In the genomic region with DNA sequence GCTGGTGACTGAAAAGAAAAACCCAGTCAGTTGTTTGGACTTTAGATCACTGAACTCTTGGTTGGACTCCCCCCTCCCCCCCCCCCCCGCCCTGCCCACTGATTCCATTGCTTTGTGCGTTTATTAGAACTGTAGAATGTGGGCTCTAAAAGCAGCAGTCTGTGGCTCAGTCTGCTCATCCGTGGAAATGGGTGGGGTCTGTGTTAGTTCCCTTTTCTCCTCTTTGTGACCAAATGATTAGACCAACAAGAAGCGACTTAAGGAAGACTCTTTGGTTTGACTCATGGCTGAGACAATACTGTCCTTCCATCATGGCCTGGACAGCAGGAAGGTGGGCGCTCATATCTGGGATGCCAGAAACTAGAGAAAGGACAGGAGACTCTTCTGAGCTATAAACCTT, we compare ENCODE assay signal across 21 mouse cellular contexts. TPM values are rescaled to one million over a fixed set of nuclear protein-coding genes. Genes with fewer than 3 reads are reported as not detected.
DNase-seq lines count a peak whose midpoint lies in the region; ATAC-seq lines count a peak whose summit lies in the region.
"Had no signal": no experiment of that assay in that cellular context is flagged by ENCODE, and none has a peak within 500 bp of the region (broad histone marks: within the 10 kb centered on the region; RNA-seq: fewer than 3 reads in every experiment).

No protein-coding gene starts in this region.

- peak; percentile 19 for DNase-seq in lung, postnatal 36 days
- no peak for DNase-seq in lung, adult 18-20 months
- peak; percentile 24 to 37 for DNase-seq in B cell, adult 2 months
- DNase-seq in right cerebral cortex, postnatal 4 days = no peak
- DNase-seq: adrenal gland, adult 8-10 months; cerebellum, adult 2 months; cerebellum, postnatal 14 days; gastrocnemius, postnatal 14 days; kidney, adult 9 months; kidney, postnatal 10 days; liver; lung, embryonic 14.5 days; right cerebral cortex, adult 18-20 months; thymus, adult 2 months; thymus, postnatal 36 days had no signal

- ATAC-seq in common myeloid progenitor, adult 5-6 weeks (replicated peaks; ENCODE audit: low read depth, poor library complexity, severe bottlenecking) = 0 out of 2 replicates have a peak, but pooled peaks have one; percentile 36
- peak; percentile 71 for ATAC-seq in neutrophil, adult 5-6 weeks (ENCODE audit: extremely low read depth, insufficient number of reproducible peaks, low FRiP score, poor library complexity, severe bottlenecking)
- no peak for ATAC-seq in activated CD4-positive, CD25-positive, alpha-beta regulatory T cell, adult 4 months
- ATAC-seq: forebrain, embryonic 13.5 days; hindbrain, embryonic 16.5 days; midbrain, embryonic 13.5 days had no signal

RNA-seq across cellular contexts. Expression of a gene that starts 9.4 kb away (rescaled TPM):
- total RNA-seq in common myeloid progenitor, adult 5-6 weeks (2017) = 10.4 and 11.0 TPM in 2 replicates
- total RNA-seq in neutrophil, adult 5-6 weeks (2017) = 7.1 and 8.6 TPM in 2 replicates
- polyA plus RNA-seq in activated CD4-positive, CD25-positive, alpha-beta regulatory T cell, adult 4 months (2017; shearing (Covaris generic)) = 1 to 10 TPM; 2.1 to 2.5 TPM

Comparison
In these comparisons a context has a peak if more than half of its experiments do, and no peak if none do; other contexts are left out.
1. DNase-seq: peak in lung, postnatal 36 days (single experiment) and B cell, adult 2 months (2 of 2); none in lung, adult 18-20 months (0 of 2) and right cerebral cortex, postnatal 4 days (single experiment).